Mouse (Mus musculus) lung, embryonic 14.5 days (tissue): ENCODE data around the gene Sprr2d. TPM values are rescaled to one million over a fixed set of nuclear protein-coding genes. Genes with fewer than 3 reads are reported as not detected.

Experiments used
- ATAC-seq: fragments of 200-750 bp; cut with Nextera tagmentation; 2 replicates; pipeline ENCODE4 v1.8.0; 2017; ENCODE audit warnings: mild to moderate bottlenecking, moderate TSS enrichment, moderate library complexity; ENCODE audit not compliant: insufficient read depth
- DNase-seq: peaks from one replicate; pipeline ENCODE4 v3.0.0-alpha.2; 2015
- H3K27ac ChIP-seq: fragments of 300-500 bp; sonication (generic); 2 replicates; pipeline ENCODE4 v1.5.1; 2014; ENCODE audit warnings: low read depth, mild to moderate bottlenecking, moderate library complexity
- H3K27me3 ChIP-seq: fragments of 300-500 bp; sonication (generic); 2 replicates; pipeline ENCODE4 v1.6.1; 2014; ENCODE audit warnings: low read length, control low read depth; ENCODE audit not compliant: insufficient read depth
- H3K36me3 ChIP-seq: fragments of 300-500 bp; sonication (generic); 2 replicates; pipeline ENCODE4 v1.6.1; 2014; ENCODE audit warnings: control low read depth; ENCODE audit not compliant: insufficient read depth
- H3K4me1 ChIP-seq: fragments of 300-500 bp; sonication (generic); 2 replicates; pipeline ENCODE4 v1.6.1; 2014; ENCODE audit warnings: antibody characterized with exemption, control low read depth; ENCODE audit not compliant: insufficient read depth
- H3K4me2 ChIP-seq: fragments of 300-500 bp; sonication (generic); 2 replicates; pipeline ENCODE4 v1.6.1; 2014; ENCODE audit warnings: mild to moderate bottlenecking
- H3K4me3 ChIP-seq: fragments of 300-500 bp; sonication (generic); 2 replicates; pipeline ENCODE4 v1.5.1; 2014; ENCODE audit warnings: low read depth, low read length
- H3K9ac ChIP-seq: fragments of 300-500 bp; sonication (generic); 2 replicates; pipeline ENCODE4 v1.6.1; 2014
- H3K9me3 ChIP-seq: fragments of 300-500 bp; sonication (generic); 2 replicates; pipeline ENCODE4 v1.6.1; 2016; ENCODE audit warnings: low read depth, low read length, control low read depth
- CTCF ChIP-seq: IDR thresholded peaks from 2 replicates; pipeline ENCODE4 v1.5.1; 2016; ENCODE audit warnings: antibody characterized with exemption, low read depth
- whole genome bisulfite sequencing: fragments of 180-500 bp; shearing (Covaris S2); extraction: QIAGEN DNeasy Blood & Tissue Kit; methylation state at CpG from one replicate; pipeline ENCODE4 v1.1.7; 2014; 5-methylcytosine and 5-hydroxymethylcytosine counted together
- polyA plus RNA-seq: library from polyadenylated mRNA; unstranded; fragments of >200 nt; fragmentation: Nextera tagmentation; extraction: Ambion mirVana; gene quantifications from 2 replicates; pipeline ENCODE4 v1.2.1, GENCODE M21; 2014

Gene Sprr2d
- polyA plus RNA-seq, 1 experiment from 2014 or later = not detected

DNA sequence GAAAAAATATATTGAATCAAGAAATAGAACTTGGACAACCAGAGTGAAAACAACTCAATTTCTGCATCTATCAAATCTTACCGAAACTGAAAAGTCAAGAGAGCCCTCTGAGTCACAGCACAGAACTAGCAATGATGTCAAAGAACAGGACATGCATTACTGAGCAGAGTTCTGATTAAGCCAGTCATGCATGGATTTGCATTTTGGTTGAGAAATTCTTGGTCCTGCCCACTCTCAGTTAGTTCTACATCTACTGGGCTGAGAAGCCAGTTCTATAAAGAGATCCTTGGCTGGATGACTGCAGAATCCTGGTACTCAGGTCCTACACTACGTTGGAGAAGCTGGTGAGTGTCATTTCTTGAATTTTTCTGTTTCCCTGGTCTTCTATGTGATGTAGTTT lies 34.7 kb downstream of the Sprr2d start:
- Histone ChIP-seq H3K9ac (no peak overlapping the region), H3K4me3 (no peak overlapping the region), H3K36me3 (no peaks in the 10 kb centered on the region), H3K27ac (no peak overlapping the region), H3K27me3 (no peaks in the 10 kb centered on the region), H3K9me3 (no peaks in the 10 kb centered on the region), H3K4me2 (no peak overlapping the region), H3K4me1 (no peaks in the 10 kb centered on the region)
- ATAC-seq = no peak
- no peak for DNase-seq
- TF ChIP-seq CTCF = no peak
- 63% methylated on average over 2 of the region's 2 CpGs for WGBS

DNA sequence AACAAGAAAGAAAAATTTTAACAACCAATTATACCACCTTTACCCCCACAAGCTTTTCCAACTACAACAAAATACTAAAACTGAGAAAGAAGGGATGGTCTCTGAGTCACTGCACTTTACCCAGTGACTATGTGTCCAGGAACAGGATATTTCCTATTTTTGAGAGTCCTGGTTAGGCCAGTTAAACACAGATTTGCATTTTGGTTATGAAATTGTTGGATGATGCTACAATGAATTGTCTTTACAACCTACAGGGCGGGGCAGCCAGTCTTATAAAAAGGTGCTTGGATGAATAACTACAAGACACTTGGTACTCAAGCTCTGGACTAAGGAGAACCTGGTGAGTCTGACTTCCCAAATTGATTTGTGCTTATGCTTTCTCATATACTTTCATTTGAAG lies 46.4 kb downstream of the Sprr2d start, which contains the start of gene Sprr2h:
Gene Sprr2h, plus strand, starts transcription at position 301 of the 400 bp plus-strand sequence.
- Histone ChIP-seq H3K27me3 (no peaks in the 10 kb centered on the region), H3K27ac (no peak within 1 kb of the TSS), H3K4me1 (no peaks in the 10 kb centered on the region), H3K9me3 (no peaks in the 10 kb centered on the region), H3K4me3 (no peak within 1 kb of the TSS), H3K4me2 (no peak within 1 kb of the TSS), H3K36me3 (no peaks in the 10 kb centered on the region), H3K9ac (no peak within 1 kb of the TSS)
- WGBS = 73% methylated on average over 1 of the region's 1 CpGs
- DNase-seq = no peak
- no peak for ATAC-seq
- TF ChIP-seq CTCF = no peak

Other genes with a start within 250 kb of the Sprr2d start
- not detected in 2 replicates for gene Prr9, start 215.2 kb upstream of the Sprr2d start, polyA plus RNA-seq
- not detected in 2 replicates for gene Lelp1, start 196.4 kb upstream of the Sprr2d start, polyA plus RNA-seq
- gene Sprr2a1, start 123.3 kb upstream of the Sprr2d start, polyA plus RNA-seq = not detected in 2 replicates
- 1.0 and 1.3 TPM in 2 replicates for gene Sprr2a2, start 123.2 kb upstream of the Sprr2d start, polyA plus RNA-seq
- gene Sprr2a3, start 53.7 kb upstream of the Sprr2d start, polyA plus RNA-seq = not detected in 2 replicates
- not detected in 2 replicates for gene Sprr2b, start 22.5 kb upstream of the Sprr2d start, polyA plus RNA-seq
- not detected in 2 replicates for gene Sprr2e, start 13.0 kb downstream of the Sprr2d start, polyA plus RNA-seq
- not detected in 2 replicates for gene Sprr2f, start 26.0 kb downstream of the Sprr2d start, polyA plus RNA-seq
- gene Sprr2h, start 46.5 kb downstream of the Sprr2d start, polyA plus RNA-seq = not detected in 2 replicates
- gene Sprr2i, start 68.9 kb downstream of the Sprr2d start, polyA plus RNA-seq = not detected in 2 replicates
- not detected in 2 replicates for gene Sprr2j-ps, start 78.9 kb downstream of the Sprr2d start, polyA plus RNA-seq
- gene Gm9774, start 90.3 kb downstream of the Sprr2d start, polyA plus RNA-seq = 7.7 and 7.9 TPM in 2 replicates
- gene Sprr2k, start 93.4 kb downstream of the Sprr2d start, polyA plus RNA-seq = not detected in 2 replicates
- not detected in 2 replicates for gene Sprr1b, start 99.6 kb downstream of the Sprr2d start, polyA plus RNA-seq
- not detected in 2 replicates for gene Sprr3, start 119.6 kb downstream of the Sprr2d start, polyA plus RNA-seq
- not detected in 2 replicates for gene Sprr1a, start 146.8 kb downstream of the Sprr2d start, polyA plus RNA-seq
- gene Sprr4, start 161.4 kb downstream of the Sprr2d start, polyA plus RNA-seq = not detected in 2 replicates
- gene 2310046K23Rik, start 195.4 kb downstream of the Sprr2d start, polyA plus RNA-seq = not detected in 2 replicates
- gene Ivl, start 234.6 kb downstream of the Sprr2d start, polyA plus RNA-seq = 0.18 TPM in 1 of 2 replicates, not detected in the other
- not detected in 2 replicates for gene Smcp, start 249.9 kb downstream of the Sprr2d start, polyA plus RNA-seq